Mouse (Mus musculus) embryo, embryonic 11 days (tissue): ENCODE results near the gene Kcnq1.

ENCODE experiments used
- DNase-seq: peaks from one replicate; pipeline ENCODE4 v3.0.0-alpha.2; 2015

Kcnq1 gene

DNA sequence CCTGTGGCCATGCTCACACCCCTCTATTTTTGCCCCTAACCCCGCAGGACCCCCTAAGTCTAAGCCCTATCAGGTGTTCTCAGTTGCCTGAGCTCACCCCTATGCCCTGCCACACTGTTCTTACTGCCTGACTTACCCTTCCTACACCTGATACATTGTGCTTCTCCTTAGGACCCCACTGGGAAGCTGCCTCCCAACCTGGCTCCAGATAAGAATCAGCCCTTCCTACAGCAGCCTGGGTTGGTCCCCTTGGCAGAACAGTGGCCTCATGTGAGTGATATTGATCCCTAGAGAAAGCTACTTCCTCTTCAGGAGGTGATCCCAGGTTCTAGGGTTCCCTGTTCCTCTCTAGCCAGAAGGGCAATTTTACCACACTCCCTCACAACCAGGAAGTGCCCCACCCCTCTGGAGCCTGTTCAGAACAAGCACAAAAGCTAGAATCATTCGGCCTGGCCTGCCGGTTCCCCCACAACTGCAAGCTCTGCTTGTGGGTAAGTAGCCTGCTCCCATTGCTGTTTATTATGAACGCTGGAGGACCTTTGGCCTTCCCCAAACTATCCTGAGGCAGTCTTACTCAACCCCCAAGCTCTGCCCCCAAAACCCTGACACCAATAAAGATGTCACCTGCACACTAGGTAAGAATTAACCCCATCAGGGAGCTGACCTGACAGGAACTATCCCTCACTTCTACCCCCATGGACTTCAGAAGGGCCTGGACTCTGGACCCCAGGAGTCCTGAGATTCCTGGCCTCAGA lies 367.4 kb downstream of the Kcnq1 start, which contains the start of gene Slc22a18:
Gene Slc22a18 (plus strand): TSS at position 390 of the 755 bp plus-strand sequence.
- DNase-seq, result no peak

GRCm38 (mm10) chr7:143474811-143475210 lies 368.6 kb downstream of the Kcnq1 start:
- DNase-seq, result no peak

- no peak for DNase-seq
Measured at GRCm38 (mm10) chr7:143475876-143476275, 369.7 kb downstream of the Kcnq1 start.
